Mouse (Mus musculus) kidney, embryonic 16.5 days (tissue): Measurements from ENCODE around the gene Lcmt1. TPM values are rescaled to one million over a fixed set of nuclear protein-coding genes. Genes with fewer than 3 reads are reported as not detected.

Experiments
- ATAC-seq: fragments of 200-750 bp; cut with Nextera tagmentation; 2 replicates; pipeline ENCODE4 v1.8.0; 2017; ENCODE audit warnings: moderate TSS enrichment; ENCODE audit not compliant: low FRiP score, low TSS enrichment
- H3K27ac ChIP-seq: fragments of 300-500 bp; sonication (generic); 2 replicates; pipeline ENCODE4 v1.5.1; 2014; ENCODE audit warnings: low read length
- H3K27me3 ChIP-seq: fragments of 300-500 bp; sonication (generic); 2 replicates; pipeline ENCODE4 v1.6.1; 2014; ENCODE audit warnings: low read length, control low read depth, mixed read lengths; ENCODE audit not compliant: insufficient read depth
- H3K36me3 ChIP-seq: fragments of 300-500 bp; sonication (generic); 2 replicates; pipeline ENCODE4 v1.6.1; 2014; ENCODE audit warnings: low read length, control low read depth, mixed read lengths; ENCODE audit not compliant: insufficient read depth
- H3K4me1 ChIP-seq: fragments of 300-500 bp; sonication (generic); 2 replicates; pipeline ENCODE4 v1.6.1; 2014; ENCODE audit warnings: low read length, control low read depth, mixed read lengths; ENCODE audit not compliant: insufficient read depth
- H3K4me2 ChIP-seq: fragments of 300-500 bp; sonication (generic); replicated peaks from 2 replicates; pipeline ENCODE4 v1.6.1; 2014; ENCODE audit warnings: low read depth, low read length
- H3K4me3 ChIP-seq: fragments of 300-500 bp; sonication (generic); 2 replicates; pipeline ENCODE4 v1.5.1; 2014; ENCODE audit warnings: mild to moderate bottlenecking, low read length
- H3K9ac ChIP-seq: fragments of 300-500 bp; sonication (generic); replicated peaks from 2 replicates; pipeline ENCODE4 v1.6.1; 2014; ENCODE audit warnings: low read length
- H3K9me3 ChIP-seq: fragments of 300-500 bp; sonication (generic); 2 replicates; pipeline ENCODE4 v1.6.1; 2016; ENCODE audit warnings: low read length, control low read depth
- WGBS: fragments of 180-500 bp; shearing (Covaris S2); extraction: QIAGEN DNeasy Blood & Tissue Kit; methylation state at CpG from one replicate; pipeline ENCODE4 v1.1.7; 2014; 5-methylcytosine and 5-hydroxymethylcytosine counted together
- polyA plus RNA-seq: library from polyadenylated mRNA; unstranded; fragments of >200 nt; fragmentation: Nextera tagmentation; extraction: Ambion mirVana; gene quantifications from 2 replicates; pipeline ENCODE4 v1.2.1, GENCODE M21; 2015

The Lcmt1 gene
- polyA plus RNA-seq, 1 experiment from 2014 or later, result 59.9 TPM

DNA sequence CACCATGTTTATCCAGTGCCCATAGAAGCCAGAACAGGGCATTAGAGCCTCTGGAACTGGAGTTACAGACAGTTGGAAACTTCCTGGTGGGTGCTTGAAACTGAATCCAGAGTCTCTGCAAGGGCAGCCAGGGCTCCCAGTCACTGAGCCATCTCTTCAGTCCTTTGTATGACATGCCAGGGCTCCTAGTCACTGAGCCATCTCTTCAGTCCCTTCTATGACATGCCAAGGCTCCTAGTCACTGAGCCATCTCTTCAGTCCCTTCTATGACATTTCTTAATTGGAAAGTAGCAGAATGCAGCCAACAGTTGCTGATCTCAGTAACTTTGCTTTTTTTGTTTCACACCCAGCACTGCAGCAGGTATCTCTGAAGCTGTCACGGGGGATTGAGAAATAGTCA lies 72.5 kb downstream of the Lcmt1 start:
- no peaks in the 10 kb centered on the region for H3K9me3 ChIP-seq
- no peak overlapping the region for H3K4me3 ChIP-seq
- WGBS, result 82% methylated on average over 1 of the region's 1 CpGs
- no peak overlapping the region for H3K27ac ChIP-seq
- no peak overlapping the region for H3K4me2 ChIP-seq
- H3K4me1 ChIP-seq, result no peaks in the 10 kb centered on the region
- H3K9ac ChIP-seq, result no peak overlapping the region
- H3K27me3 ChIP-seq, result no peaks in the 10 kb centered on the region
- H3K36me3 ChIP-seq, result no peaks in the 10 kb centered on the region
- no peak for ATAC-seq

DNA sequence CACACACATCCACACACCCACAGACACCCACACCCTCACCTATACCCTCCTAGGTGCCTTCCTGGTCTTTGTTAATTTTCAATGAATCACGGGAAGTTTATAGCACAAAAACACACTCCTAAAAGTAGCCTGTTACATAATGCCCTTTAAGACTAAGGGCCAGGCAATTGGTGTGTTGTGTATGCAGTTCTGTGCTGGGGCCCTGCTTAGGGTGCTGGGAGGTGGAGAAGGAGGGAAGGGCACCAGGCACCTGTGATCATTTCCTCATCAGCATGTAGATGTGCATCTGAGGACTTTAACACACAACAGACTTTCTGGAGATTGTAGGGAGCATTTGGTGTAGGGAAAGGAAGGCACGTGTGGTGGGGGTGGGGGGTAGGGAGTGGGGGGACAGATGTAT lies 79.2 kb downstream of the Lcmt1 start:
- H3K27me3 ChIP-seq, result no peaks in the 10 kb centered on the region
- no peaks in the 10 kb centered on the region for H3K9me3 ChIP-seq
- no peak overlapping the region for H3K9ac ChIP-seq
- no peaks in the 10 kb centered on the region for H3K36me3 ChIP-seq
- WGBS, result 88% methylated on average over 2 of the region's 2 CpGs
- peaks cover 9% of the 10 kb centered on the region; the same call in 1 of the 2 replicates for H3K4me1 ChIP-seq
- H3K4me2 ChIP-seq, result no peak overlapping the region
- no peak for ATAC-seq
- H3K4me3 ChIP-seq, result no peak overlapping the region
- H3K27ac ChIP-seq, result no peak overlapping the region

DNA sequence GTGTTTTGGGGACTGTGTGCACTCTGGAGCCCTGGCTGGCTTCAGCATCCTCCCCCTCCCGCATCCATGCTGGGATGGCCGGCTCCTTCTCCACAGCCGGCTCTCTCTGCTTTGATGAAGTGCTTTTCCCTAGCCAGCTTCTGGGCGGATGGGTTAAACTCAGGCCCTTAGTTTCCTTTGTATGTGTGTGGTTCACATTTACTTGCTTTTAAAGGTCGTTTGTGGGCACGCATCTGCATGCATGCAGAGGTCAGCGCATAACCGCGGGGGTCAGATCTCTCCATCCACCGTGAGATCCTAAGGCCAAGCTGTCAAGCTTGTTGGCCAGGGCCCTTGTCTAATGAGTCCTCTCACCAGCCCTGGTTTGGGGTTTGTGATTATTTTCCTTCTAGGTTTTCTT lies 80.1 kb downstream of the Lcmt1 start:
- H3K4me2 ChIP-seq, result no peak overlapping the region
- no peak overlapping the region for H3K4me3 ChIP-seq
- H3K36me3 ChIP-seq, result no peaks in the 10 kb centered on the region
- H3K27ac ChIP-seq, result no peak overlapping the region
- no peaks in the 10 kb centered on the region for H3K27me3 ChIP-seq
- ATAC-seq, result no peak
- 68% methylated on average over 10 of the region's 10 CpGs for WGBS
- no peaks in the 10 kb centered on the region for H3K9me3 ChIP-seq
- H3K9ac ChIP-seq, result no peak overlapping the region
- peaks cover 9% of the 10 kb centered on the region; the same call in 1 of the 2 replicates for H3K4me1 ChIP-seq

DNA sequence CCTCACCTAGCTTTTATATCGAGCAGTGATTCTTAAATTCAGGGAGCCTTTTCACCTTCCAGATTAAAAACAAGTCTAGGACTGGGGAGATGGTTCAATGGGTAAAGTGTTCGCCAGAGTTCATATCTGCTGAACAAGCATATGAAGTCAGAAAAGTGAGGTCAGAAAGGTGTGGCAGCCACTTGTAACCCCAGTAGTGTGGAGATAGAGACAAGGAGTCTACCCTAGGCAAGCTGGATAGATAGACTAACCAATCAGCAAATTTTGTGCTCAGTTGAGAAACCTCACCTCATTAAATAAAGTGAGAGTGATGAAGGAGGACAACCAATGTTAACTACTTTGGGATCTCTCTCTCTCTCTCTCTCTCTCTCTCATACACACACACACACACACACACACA lies 80.9 kb downstream of the Lcmt1 start:
- no peak overlapping the region for H3K4me2 ChIP-seq
- H3K4me1 ChIP-seq, result peaks cover 9% of the 10 kb centered on the region; the same call in 1 of the 2 replicates
- ATAC-seq, result no peak
- no peak overlapping the region for H3K9ac ChIP-seq
- no peaks in the 10 kb centered on the region for H3K27me3 ChIP-seq
- H3K36me3 ChIP-seq, result no peaks in the 10 kb centered on the region
- no peak overlapping the region for H3K4me3 ChIP-seq
- 85% methylated on average over 2 of the region's 2 CpGs for WGBS
- no peaks in the 10 kb centered on the region for H3K9me3 ChIP-seq
- H3K27ac ChIP-seq, result no peak overlapping the region

DNA sequence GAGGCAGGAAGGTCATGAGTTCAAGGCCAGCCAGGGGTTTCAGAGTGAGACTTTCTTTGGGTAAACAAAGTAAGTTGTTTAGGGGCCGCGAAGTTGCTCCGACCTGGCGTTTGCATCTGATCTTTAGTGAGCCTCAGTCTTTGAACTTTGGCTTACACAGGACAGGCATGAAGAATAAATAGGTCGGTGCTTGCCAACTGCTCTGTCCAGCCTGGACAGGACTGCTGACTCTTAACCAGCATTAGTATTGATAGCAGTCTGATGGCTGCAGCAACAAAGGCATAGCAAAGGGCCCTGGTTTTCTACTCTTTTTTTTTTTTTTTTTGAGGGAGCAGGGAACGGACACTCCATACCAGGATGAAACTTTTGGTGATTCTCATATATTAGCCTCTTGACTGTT lies 83.0 kb downstream of the Lcmt1 start:
- Histone ChIP-seq H3K4me2 (no peak overlapping the region), H3K27me3 (no peaks in the 10 kb centered on the region), H3K9me3 (no peaks in the 10 kb centered on the region), H3K27ac (no peak overlapping the region), H3K9ac (no peak overlapping the region), H3K4me1 (peaks cover 9% of the 10 kb centered on the region; the same call in 1 of the 2 replicates), H3K36me3 (no peaks in the 10 kb centered on the region), H3K4me3 (no peak overlapping the region)
- no peak for ATAC-seq
- WGBS, result 36% methylated on average over 6 of the region's 6 CpGs

DNA sequence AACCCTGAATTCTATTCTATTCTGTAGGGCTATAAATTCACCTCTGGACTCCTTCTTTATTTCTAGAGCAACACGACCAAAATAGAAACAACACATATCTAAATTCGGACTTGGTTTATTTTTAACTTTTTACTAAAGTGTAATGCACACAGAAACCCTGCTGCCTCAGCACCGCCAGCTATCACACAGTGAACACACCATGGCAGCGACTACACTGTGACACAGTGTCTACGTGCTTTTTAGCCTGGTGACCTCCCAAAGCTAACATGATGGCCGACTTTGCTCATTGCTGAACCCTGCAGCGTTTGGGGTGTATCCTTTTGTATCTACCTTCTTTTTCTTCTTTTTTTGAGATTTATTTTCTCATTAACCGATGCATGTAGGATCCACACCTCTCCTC lies 83.5 kb downstream of the Lcmt1 start:
- no peaks in the 10 kb centered on the region for H3K9me3 ChIP-seq
- peaks cover 9% of the 10 kb centered on the region; the same call in 1 of the 2 replicates for H3K4me1 ChIP-seq
- H3K9ac ChIP-seq, result no peak overlapping the region
- WGBS, result 58% methylated on average over 8 of the region's 8 CpGs
- ATAC-seq, result no peak
- H3K27me3 ChIP-seq, result no peaks in the 10 kb centered on the region
- no peak overlapping the region for H3K4me3 ChIP-seq
- H3K36me3 ChIP-seq, result no peaks in the 10 kb centered on the region
- no peak overlapping the region for H3K4me2 ChIP-seq
- H3K27ac ChIP-seq, result peak overlapping the region; percentile 24; the same call in 1 of the 2 replicates

DNA sequence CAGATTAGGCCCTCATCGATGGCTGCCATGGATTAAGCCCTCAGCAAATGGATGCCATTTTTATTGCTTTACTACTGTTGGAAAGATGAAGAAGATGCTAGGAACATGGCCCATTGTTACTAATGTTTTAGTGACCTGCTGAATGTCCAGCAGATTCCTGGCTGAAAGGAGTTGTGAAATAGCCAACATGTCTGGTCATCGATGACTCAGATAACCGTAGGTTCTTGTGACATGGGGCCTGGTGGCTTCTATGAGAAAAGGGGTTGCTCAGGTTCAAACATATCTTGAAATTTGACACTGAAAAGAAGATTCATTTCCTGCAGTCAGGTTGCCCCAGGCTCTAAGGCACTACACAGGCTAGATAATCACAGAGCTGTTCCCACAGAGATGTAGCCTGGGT lies 85.5 kb downstream of the Lcmt1 start:
- no peak overlapping the region for H3K4me2 ChIP-seq
- H3K9me3 ChIP-seq, result no peaks in the 10 kb centered on the region
- H3K27me3 ChIP-seq, result no peaks in the 10 kb centered on the region
- H3K27ac ChIP-seq, result no peak overlapping the region
- no peaks in the 10 kb centered on the region for H3K36me3 ChIP-seq
- no peak for ATAC-seq
- WGBS, result 86% methylated on average over 3 of the region's 3 CpGs
- peaks cover 9% of the 10 kb centered on the region; the same call in 1 of the 2 replicates for H3K4me1 ChIP-seq
- H3K9ac ChIP-seq, result no peak overlapping the region
- no peak overlapping the region for H3K4me3 ChIP-seq

DNA sequence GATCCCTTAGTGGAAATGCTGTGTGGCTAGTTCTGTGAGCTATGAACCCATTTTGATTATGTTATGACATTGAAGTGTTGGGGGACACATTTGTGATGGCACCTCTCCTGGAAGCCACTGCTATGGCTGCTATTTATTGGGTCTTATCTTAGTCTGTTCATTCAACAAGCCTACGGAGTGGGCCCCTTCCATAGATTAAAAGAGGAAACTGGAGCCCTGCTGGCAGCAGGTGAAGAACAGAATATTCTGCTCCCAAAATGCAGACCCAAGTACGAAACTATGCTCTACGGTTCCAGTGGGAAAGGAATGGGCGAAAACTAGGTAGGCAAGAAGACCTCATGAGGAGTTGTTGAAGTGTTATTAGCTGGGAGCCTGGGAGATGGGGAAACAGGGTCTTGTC lies 88.7 kb downstream of the Lcmt1 start:
- WGBS, result 88% methylated on average over 4 of the region's 4 CpGs
- no peaks in the 10 kb centered on the region for H3K27me3 ChIP-seq
- no peaks in the 10 kb centered on the region for H3K9me3 ChIP-seq
- no peak overlapping the region for H3K9ac ChIP-seq
- no peak for ATAC-seq
- H3K4me3 ChIP-seq, result no peak overlapping the region
- no peaks in the 10 kb centered on the region for H3K36me3 ChIP-seq
- H3K27ac ChIP-seq, result no peak overlapping the region
- peaks cover 5% of the 10 kb centered on the region; the same call in 1 of the 2 replicates for H3K4me1 ChIP-seq
- H3K4me2 ChIP-seq, result no peak overlapping the region

DNA sequence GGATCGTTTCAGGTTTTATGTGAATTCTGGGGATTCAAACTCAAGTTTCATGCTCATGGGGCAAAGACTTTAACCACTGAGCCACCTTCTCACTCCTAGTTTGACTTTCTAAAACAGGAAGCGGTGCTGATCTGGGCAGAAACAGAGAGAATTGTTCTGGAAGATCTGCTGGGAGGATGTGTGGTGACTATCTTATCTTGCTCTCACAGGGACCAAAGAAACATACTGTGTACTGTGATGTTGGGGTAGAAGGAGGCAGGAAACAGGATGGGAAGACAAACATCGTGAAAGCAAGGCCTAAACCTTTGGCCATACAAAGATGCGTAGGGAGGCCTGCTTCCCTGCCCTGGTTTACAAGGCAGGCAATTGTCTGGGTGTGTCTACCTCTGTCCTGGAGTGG lies 89.7 kb downstream of the Lcmt1 start:
- Histone ChIP-seq H3K27ac (no peak overlapping the region), H3K4me2 (no peak overlapping the region), H3K9me3 (no peaks in the 10 kb centered on the region), H3K9ac (no peak overlapping the region), H3K36me3 (no peaks in the 10 kb centered on the region), H3K4me3 (no peak overlapping the region), H3K27me3 (no peaks in the 10 kb centered on the region), H3K4me1 (peaks cover 4% of the 10 kb centered on the region; the same call in 1 of the 2 replicates)
- no peak for ATAC-seq
- WGBS, result 82% methylated on average over 4 of the region's 4 CpGs

DNA sequence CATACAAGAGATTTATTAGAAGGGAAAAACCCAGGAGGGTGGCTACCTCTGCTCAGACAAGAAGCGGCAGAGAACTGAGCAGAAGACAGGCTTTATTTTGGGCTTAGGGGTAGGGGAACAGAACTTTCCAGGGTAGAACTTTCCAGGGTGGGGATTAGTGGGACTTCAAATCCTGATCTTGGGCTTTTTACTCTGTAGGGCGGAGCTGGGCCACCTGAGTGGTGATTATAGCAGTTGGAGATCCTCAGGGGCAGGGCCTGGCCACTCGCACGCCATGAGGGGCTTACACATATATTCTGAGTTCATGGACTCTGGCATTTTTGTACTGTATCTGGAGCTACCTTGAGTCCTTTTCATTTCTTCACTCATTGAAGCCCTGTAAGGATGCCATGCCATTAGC lies 91.7 kb downstream of the Lcmt1 start:
- H3K4me1 ChIP-seq, result peaks cover 4% of the 10 kb centered on the region; the same call in 1 of the 2 replicates
- no peak overlapping the region for H3K4me2 ChIP-seq
- no peak overlapping the region for H3K27ac ChIP-seq
- WGBS, result 86% methylated on average over 4 of the region's 4 CpGs
- H3K36me3 ChIP-seq, result no peaks in the 10 kb centered on the region
- no peak overlapping the region for H3K4me3 ChIP-seq
- no peak for ATAC-seq
- H3K9me3 ChIP-seq, result no peaks in the 10 kb centered on the region
- H3K9ac ChIP-seq, result no peak overlapping the region
- no peaks in the 10 kb centered on the region for H3K27me3 ChIP-seq
